Mouse (Mus musculus): ENCODE data around the gene Wnt7b. TPM values are rescaled to one million over a fixed set of nuclear protein-coding genes. Genes with fewer than 3 reads are reported as not detected.

The Wnt7b gene
- total and polyA plus RNA-seq, 2 experiments from 2014 or later: 26.0 to 56.6 TPM

DNA sequence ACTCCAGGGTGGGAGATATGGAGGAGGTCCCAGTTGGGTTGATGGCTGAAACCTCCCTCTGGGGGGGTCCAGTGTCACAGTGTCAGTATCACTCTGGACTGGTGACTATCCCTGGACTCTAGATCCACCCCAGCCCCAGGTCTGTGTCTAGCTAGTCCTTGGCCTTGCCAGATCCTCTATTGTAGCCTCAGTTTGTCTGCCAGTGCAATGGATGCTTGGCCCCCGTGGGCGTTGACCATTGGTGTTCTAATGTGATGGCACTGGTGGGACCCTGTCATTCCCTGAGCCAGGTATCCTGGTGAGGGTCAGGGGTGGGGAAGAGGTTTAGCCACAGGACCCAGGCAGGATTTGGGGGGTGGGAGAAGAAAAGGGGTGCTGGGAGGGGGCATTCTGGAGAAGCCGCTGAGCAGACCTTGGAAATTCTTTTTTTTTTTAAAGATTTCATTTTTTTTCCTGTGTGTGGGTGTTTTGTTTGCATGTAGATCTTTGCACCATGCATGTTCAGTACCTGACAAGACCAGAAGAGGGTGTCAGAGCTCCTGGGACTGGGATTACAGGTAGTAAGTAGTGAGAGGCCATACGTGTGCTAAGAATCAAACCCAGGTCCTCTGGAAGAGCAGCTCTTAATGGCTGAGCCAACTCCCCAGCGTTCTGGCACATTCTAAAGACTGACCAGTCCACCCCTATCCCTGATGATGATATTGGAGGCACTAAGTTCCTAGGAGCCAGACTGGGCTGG, 27.2 kb upstream of the Wnt7b start:
- DNase-seq (ENCODE audit: low spot score) (no peak), ATAC-seq (no peak)
- Histone ChIP-seq H3K27me3 (ENCODE audit: insufficient read depth, low read length) (no peaks in the 10 kb centered on the region), H3K9me3 (ENCODE audit: low read length) (no peaks in the 10 kb centered on the region), H3K4me3 (ENCODE audit: low read length) (no peak overlapping the region), H3K27ac (no peak overlapping the region), H3K4me2 (ENCODE audit: low read depth, low read length) (no peak overlapping the region), H3K36me3 (ENCODE audit: insufficient read depth, low read length) (no peaks in the 10 kb centered on the region), H3K9ac (replicated peaks; ENCODE audit: low read length) (no peak overlapping the region), H3K4me1 (ENCODE audit: insufficient read depth, low read length) (peaks cover 23% of the 10 kb centered on the region)
- WGBS: 83% methylated on average over 5 of the region's 5 CpGs
- peak; percentile 38 for TF ChIP-seq CTCF (IDR thresholded peaks at IDR 0.05; ENCODE audit: low read depth)

DNA sequence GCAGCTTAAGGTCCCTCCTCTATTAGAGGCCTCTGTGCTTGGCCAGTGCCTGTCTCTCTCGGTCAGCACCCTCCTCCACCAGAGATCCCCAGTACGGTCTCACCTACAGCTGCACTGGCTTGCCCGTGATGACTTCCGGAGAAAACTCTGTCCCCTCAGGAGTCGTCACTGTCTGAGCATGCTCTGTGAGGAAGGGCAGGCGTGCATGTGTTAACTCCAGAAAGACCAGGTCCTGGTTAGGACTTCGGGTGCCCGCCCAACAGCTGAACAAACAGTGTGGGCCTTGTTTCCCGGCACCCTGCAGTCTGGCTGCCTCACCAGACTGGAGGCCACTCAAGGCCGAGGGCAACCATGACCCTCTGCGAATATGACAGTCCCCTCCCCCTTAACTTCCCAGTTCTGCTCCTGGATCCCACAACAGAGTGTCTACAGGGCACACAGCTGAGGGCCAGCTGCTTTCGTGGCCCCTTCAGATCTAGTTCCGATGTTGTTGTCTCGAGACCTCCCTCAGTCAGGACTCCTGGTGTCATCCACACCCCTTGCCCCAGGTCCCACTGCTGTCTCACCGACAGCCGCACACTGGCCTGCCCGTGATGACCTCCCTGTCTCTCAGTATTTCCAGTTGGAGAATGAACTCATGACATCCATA, 23.8 kb upstream of the Wnt7b start:
- WGBS: 55% methylated on average over 17 of the region's 17 CpGs
- 0 out of 2 replicates have a peak overlapping the region, but pooled peaks have one; percentile 21 for H3K9ac ChIP-seq (replicated peaks; ENCODE audit: low read length)
- no peaks in the 10 kb centered on the region for H3K9me3 ChIP-seq (ENCODE audit: low read length)
- peak overlapping the region; percentile 15; the same call in 1 of the 2 replicates for H3K27ac ChIP-seq
- ATAC-seq: no peak
- 0 out of 2 replicates have a peak, but pooled peaks cover 1% of the 10 kb centered on the region for H3K4me1 ChIP-seq (ENCODE audit: insufficient read depth, low read length)
- TF ChIP-seq CTCF (IDR thresholded peaks at IDR 0.05; ENCODE audit: low read depth): no peak
- peak overlapping the region; percentile 25; the same call in 1 of the 2 replicates for H3K4me2 ChIP-seq (ENCODE audit: low read depth, low read length)
- H3K4me3 ChIP-seq (ENCODE audit: low read length): no peak overlapping the region
- no peak for DNase-seq (ENCODE audit: low spot score)
- H3K36me3 ChIP-seq (ENCODE audit: insufficient read depth, low read length): no peaks in the 10 kb centered on the region
- H3K27me3 ChIP-seq (ENCODE audit: insufficient read depth, low read length): no peaks in the 10 kb centered on the region

DNA sequence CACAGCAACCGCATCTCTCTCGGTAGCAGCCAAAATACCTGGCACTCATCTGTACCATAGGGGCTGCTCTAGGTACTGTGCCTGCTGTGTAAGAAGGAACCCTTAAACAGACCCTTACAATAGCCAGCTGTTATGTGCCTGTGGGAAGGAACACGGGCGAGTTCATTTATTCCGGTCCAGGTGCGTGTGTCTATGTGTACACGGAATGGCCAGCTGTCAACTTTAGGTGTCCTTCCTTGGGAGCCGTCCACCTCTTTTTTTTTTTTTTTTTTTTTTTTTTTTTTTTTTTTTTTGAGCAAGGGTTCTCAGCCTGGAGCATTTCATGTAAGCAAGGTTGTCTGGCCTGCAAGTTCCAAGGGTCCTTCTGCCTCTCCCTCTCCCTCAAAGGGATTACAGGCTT, 22.7 kb upstream of the Wnt7b start:
- no peaks in the 10 kb centered on the region for H3K36me3 ChIP-seq (ENCODE audit: insufficient read depth, low read length)
- ATAC-seq (no peak), DNase-seq (ENCODE audit: low spot score) (no peak)
- no peaks in the 10 kb centered on the region for H3K4me1 ChIP-seq (ENCODE audit: insufficient read depth, low read length)
- WGBS: 84% methylated on average over 8 of the region's 8 CpGs
- H3K27ac ChIP-seq: no peak overlapping the region
- no peaks in the 10 kb centered on the region for H3K9me3 ChIP-seq (ENCODE audit: low read length)
- no peaks in the 10 kb centered on the region for H3K27me3 ChIP-seq (ENCODE audit: insufficient read depth, low read length)
- H3K4me3 ChIP-seq (ENCODE audit: low read length): no peak overlapping the region
- TF ChIP-seq CTCF (IDR thresholded peaks at IDR 0.05; ENCODE audit: low read depth): no peak
- H3K9ac ChIP-seq (replicated peaks; ENCODE audit: low read length): no peak overlapping the region
- H3K4me2 ChIP-seq (ENCODE audit: low read depth, low read length): no peak overlapping the region

DNA sequence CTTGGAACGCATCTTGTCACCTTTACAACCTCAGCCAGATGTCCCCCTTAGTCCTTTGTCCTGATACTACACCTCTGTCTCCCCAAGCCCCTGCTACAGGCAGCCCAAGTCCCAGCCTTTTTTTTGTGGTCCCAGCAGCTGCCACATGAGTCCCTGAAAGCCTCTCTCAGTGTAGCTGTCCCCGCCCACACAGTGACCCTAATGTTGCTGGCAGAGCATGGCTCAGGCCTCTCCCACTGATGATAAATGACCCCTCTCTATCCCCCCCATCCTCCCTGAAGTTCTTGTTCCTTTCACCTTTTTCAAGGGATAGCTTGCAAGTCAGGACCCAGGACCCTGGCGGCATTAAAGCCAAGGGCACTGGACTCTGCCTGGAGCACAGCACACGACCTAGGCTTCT, 22.2 kb upstream of the Wnt7b start:
- no peaks in the 10 kb centered on the region for H3K9me3 ChIP-seq (ENCODE audit: low read length)
- no peak for TF ChIP-seq CTCF (IDR thresholded peaks at IDR 0.05; ENCODE audit: low read depth)
- no peak overlapping the region for H3K4me3 ChIP-seq (ENCODE audit: low read length)
- no peak for DNase-seq (ENCODE audit: low spot score)
- 68% methylated on average over 4 of the region's 4 CpGs for WGBS
- no peaks in the 10 kb centered on the region for H3K27me3 ChIP-seq (ENCODE audit: insufficient read depth, low read length)
- H3K27ac ChIP-seq: no peak overlapping the region
- no peak overlapping the region for H3K9ac ChIP-seq (replicated peaks; ENCODE audit: low read length)
- ATAC-seq: no peak
- no peak overlapping the region for H3K4me2 ChIP-seq (ENCODE audit: low read depth, low read length)
- H3K4me1 ChIP-seq (ENCODE audit: insufficient read depth, low read length): no peaks in the 10 kb centered on the region
- H3K36me3 ChIP-seq (ENCODE audit: insufficient read depth, low read length): no peaks in the 10 kb centered on the region

DNA sequence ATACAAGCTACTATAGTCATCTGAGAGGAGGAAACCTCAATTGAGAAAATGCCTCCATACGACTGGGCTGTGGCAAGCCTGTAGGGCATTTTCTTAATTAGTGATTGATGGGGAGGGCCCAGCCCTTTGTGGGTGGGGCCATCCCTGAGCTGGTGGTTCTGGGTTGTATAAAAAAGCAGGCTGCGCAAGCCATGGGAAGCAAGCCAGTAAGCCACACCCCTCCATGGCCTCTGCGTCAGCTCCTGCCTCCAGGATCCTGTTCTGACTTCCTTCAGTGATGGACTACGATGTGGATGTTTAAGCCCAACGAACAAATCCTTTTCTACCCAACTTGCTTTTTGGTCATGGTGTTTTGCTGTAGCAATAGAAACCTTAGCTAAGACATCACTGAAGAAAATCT, 21.1 kb upstream of the Wnt7b start:
- no peak for ATAC-seq
- no peak for TF ChIP-seq CTCF (IDR thresholded peaks at IDR 0.05; ENCODE audit: low read depth)
- no peaks in the 10 kb centered on the region for H3K27me3 ChIP-seq (ENCODE audit: insufficient read depth, low read length)
- no peak overlapping the region for H3K9ac ChIP-seq (replicated peaks; ENCODE audit: low read length)
- H3K4me1 ChIP-seq (ENCODE audit: insufficient read depth, low read length): no peaks in the 10 kb centered on the region
- no peaks in the 10 kb centered on the region for H3K36me3 ChIP-seq (ENCODE audit: insufficient read depth, low read length)
- H3K9me3 ChIP-seq (ENCODE audit: low read length): no peaks in the 10 kb centered on the region
- H3K4me3 ChIP-seq (ENCODE audit: low read length): no peak overlapping the region
- H3K27ac ChIP-seq: no peak overlapping the region
- no peak overlapping the region for H3K4me2 ChIP-seq (ENCODE audit: low read depth, low read length)
- no peak for DNase-seq (ENCODE audit: low spot score)
- 53% methylated on average over 5 of the region's 5 CpGs for WGBS

DNA sequence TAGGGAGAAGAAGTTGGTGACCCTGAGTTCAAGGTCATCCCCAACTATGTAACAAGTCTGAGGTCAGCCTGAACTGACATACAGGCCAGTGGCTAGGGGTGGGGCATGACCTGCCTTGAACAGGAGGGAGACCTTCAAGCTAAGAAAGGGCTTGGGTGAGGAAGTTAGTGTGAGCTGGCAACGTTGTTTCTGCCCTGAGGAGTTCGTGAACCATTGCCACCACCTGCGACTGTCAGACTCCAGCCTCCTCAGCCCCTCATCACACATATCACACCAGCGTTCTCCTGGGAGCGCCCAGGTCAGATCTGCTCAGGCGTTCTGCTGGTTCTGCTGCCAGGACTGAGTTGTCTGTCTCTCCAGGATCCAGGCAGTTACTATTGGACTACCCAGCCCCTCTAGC, 20.5 kb upstream of the Wnt7b start:
- no peaks in the 10 kb centered on the region for H3K36me3 ChIP-seq (ENCODE audit: insufficient read depth, low read length)
- ATAC-seq (no peak), DNase-seq (ENCODE audit: low spot score) (no peak)
- H3K4me2 ChIP-seq (ENCODE audit: low read depth, low read length): no peak overlapping the region
- no peak for TF ChIP-seq CTCF (IDR thresholded peaks at IDR 0.05; ENCODE audit: low read depth)
- H3K9ac ChIP-seq (replicated peaks; ENCODE audit: low read length): no peak overlapping the region
- no peak overlapping the region for H3K4me3 ChIP-seq (ENCODE audit: low read length)
- H3K27ac ChIP-seq: no peak overlapping the region
- no peaks in the 10 kb centered on the region for H3K9me3 ChIP-seq (ENCODE audit: low read length)
- WGBS: 78% methylated on average over 6 of the region's 6 CpGs
- H3K27me3 ChIP-seq (ENCODE audit: insufficient read depth, low read length): no peaks in the 10 kb centered on the region
- no peaks in the 10 kb centered on the region for H3K4me1 ChIP-seq (ENCODE audit: insufficient read depth, low read length)

DNA sequence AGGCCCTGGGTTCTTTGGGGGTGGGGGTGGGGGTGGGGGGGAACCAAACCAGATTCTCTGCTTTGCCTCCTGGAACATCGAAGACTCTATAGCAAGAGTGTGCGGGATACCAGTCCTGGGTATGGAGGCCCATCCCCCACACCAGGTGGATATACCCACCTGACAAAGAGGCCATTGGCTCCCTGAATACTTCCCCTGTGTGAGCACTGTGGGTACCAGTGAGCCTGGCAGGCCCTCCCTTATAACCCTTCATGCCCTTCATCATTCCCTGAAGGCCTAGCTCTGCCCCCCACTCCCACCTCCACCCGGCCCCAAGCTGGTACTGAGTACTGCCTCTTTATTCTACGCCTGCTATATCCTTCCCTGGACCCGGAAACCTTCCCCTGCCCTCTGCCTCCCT, 19.7 kb upstream of the Wnt7b start:
- no peak for ATAC-seq
- no peaks in the 10 kb centered on the region for H3K27me3 ChIP-seq (ENCODE audit: insufficient read depth, low read length)
- 93% methylated on average over 5 of the region's 5 CpGs for WGBS

More for the DNA sequence above, 19.7 kb upstream of the Wnt7b start:
- DNase-seq (ENCODE audit: low spot score): no peak
- TF ChIP-seq CTCF (IDR thresholded peaks at IDR 0.05; ENCODE audit: low read depth): no peak
- no peaks in the 10 kb centered on the region for H3K36me3 ChIP-seq (ENCODE audit: insufficient read depth, low read length)
- H3K4me1 ChIP-seq (ENCODE audit: insufficient read depth, low read length): no peaks in the 10 kb centered on the region
- H3K4me3 ChIP-seq (ENCODE audit: low read length): no peak overlapping the region
- H3K4me2 ChIP-seq (ENCODE audit: low read depth, low read length): no peak overlapping the region
- no peaks in the 10 kb centered on the region for H3K9me3 ChIP-seq (ENCODE audit: low read length)
- no peak overlapping the region for H3K27ac ChIP-seq
- no peak overlapping the region for H3K9ac ChIP-seq (replicated peaks; ENCODE audit: low read length)

Data from hindbrain, postnatal 0 days (tissue).